Mouse (Mus musculus) midbrain, embryonic 14.5 days (tissue): ENCODE measurements around the gene S1pr2. TPM values are rescaled to one million over a fixed set of nuclear protein-coding genes. Genes with fewer than 3 reads are reported as not detected.

Experiments used
- ATAC-seq: fragments of 200-750 bp; cut with Nextera tagmentation; 2 replicates; pipeline ENCODE4 v1.8.0; 2017; ENCODE audit warnings: moderate number of reproducible peaks, moderate library complexity; ENCODE audit not compliant: low FRiP score, low TSS enrichment
- DNase-seq: peaks from one replicate; pipeline ENCODE4 v3.0.0-alpha.2; 2015
- H3K27ac ChIP-seq: fragments of 300-500 bp; sonication (generic); replicated peaks from 2 replicates; pipeline ENCODE4 v1.5.1; 2014; ENCODE audit warnings: mild to moderate bottlenecking, low read depth, low read length, moderate library complexity
- H3K27me3 ChIP-seq: fragments of 300-500 bp; sonication (generic); 2 replicates; pipeline ENCODE4 v1.6.1; 2014; ENCODE audit warnings: low read length, control low read depth, mixed read lengths; ENCODE audit not compliant: control insufficient read depth, insufficient read depth
- H3K36me3 ChIP-seq: fragments of 300-500 bp; sonication (generic); 2 replicates; pipeline ENCODE4 v1.6.1; 2014; ENCODE audit warnings: low read length, control low read depth; ENCODE audit not compliant: control insufficient read depth, insufficient read depth
- H3K4me1 ChIP-seq: fragments of 300-500 bp; sonication (generic); 2 replicates; pipeline ENCODE4 v1.6.1; 2014; ENCODE audit warnings: mild to moderate bottlenecking, antibody characterized with exemption, low read length, control low read depth; ENCODE audit not compliant: control insufficient read depth, insufficient read depth
- H3K4me2 ChIP-seq: fragments of 300-500 bp; sonication (generic); 2 replicates; pipeline ENCODE4 v1.6.1; 2014; ENCODE audit warnings: mild to moderate bottlenecking, low read length, moderate library complexity
- H3K4me3 ChIP-seq: fragments of 300-500 bp; sonication (generic); replicated peaks from 2 replicates; pipeline ENCODE4 v1.5.1; 2014; ENCODE audit warnings: low read depth, low read length
- H3K9ac ChIP-seq: fragments of 300-500 bp; sonication (generic); replicated peaks from 2 replicates; pipeline ENCODE4 v1.6.1; 2014; ENCODE audit warnings: mild to moderate bottlenecking, low read length, moderate library complexity
- H3K9me3 ChIP-seq: fragments of 300-500 bp; sonication (generic); 2 replicates; pipeline ENCODE4 v1.6.1; 2016; ENCODE audit warnings: low read length, control low read depth, mixed read lengths; ENCODE audit not compliant: control insufficient read depth
- whole genome bisulfite sequencing: fragments of 180-500 bp; shearing (Covaris S2); extraction: QIAGEN DNeasy Blood & Tissue Kit; methylation state at CpG from one replicate; pipeline ENCODE4 v1.1.7; 2014; 5-methylcytosine and 5-hydroxymethylcytosine counted together
- polyA plus RNA-seq: library from polyadenylated mRNA; unstranded; fragments of >200 nt; fragmentation: Nextera tagmentation; extraction: Ambion mirVana; gene quantifications from 2 replicates; pipeline ENCODE4 v1.2.1, GENCODE M21; 2014

The S1pr2 gene
- polyA plus RNA-seq: 4.1 and 10.8 TPM in 2 replicates

DNA sequence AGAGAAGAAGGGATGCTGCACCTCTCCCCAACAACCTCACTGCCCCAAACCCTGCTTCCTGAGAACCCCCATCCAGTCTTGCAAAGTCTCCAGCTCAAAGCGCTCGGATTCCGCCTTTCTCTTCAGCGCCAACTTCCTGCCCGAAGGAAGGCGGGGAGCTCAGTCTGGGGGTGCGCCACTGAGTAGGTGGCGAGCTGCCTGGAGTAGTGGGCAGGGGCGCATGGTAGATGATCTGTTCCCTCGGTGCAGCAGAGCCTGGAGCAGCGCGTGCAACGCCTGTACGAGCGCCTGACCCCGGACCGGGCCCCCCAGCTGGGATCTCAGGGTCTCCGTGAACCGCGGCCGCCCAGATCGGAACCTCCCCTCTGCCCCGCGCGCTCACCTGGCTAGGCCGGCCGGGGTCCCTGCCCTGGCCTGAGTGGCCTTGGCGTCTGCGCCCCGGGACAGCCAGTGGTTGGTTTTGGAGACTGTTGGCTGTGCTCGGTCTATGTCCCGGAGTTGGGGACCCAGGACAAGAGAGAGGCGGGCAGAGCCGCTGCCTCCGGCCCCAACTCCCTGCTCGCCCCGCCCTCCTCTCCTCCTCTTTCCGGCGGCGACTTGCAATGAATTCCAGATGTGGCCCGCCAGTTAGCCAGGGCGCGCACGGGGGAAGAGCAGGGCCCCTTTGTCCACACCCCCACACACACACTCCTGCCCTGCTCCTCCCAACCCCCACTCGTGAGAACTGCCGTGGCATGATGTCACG lies at the start of gene S1pr2:
Gene S1pr2 (minus strand): TSS at position 566 of the 745 bp plus-strand sequence.
- H3K36me3 ChIP-seq: no peaks in the 10 kb centered on the region
- peak within 1 kb of the TSS; percentile 69 for H3K9ac ChIP-seq
- peak; percentile 72 for ATAC-seq
- H3K27me3 ChIP-seq: no peaks in the 10 kb centered on the region
- H3K27ac ChIP-seq: peak within 1 kb of the TSS; percentile 57; the same call in 1 of the 2 replicates
- peak; percentile 82 for DNase-seq
- WGBS: under 1% methylated on average over 47 of the region's 47 CpGs
- H3K4me1 ChIP-seq: peaks cover 23% of the 10 kb centered on the region
- H3K4me3 ChIP-seq: peak within 1 kb of the TSS; percentile 57
- H3K9me3 ChIP-seq: no peaks in the 10 kb centered on the region
- H3K4me2 ChIP-seq: peak within 1 kb of the TSS; percentile 94

DNA sequence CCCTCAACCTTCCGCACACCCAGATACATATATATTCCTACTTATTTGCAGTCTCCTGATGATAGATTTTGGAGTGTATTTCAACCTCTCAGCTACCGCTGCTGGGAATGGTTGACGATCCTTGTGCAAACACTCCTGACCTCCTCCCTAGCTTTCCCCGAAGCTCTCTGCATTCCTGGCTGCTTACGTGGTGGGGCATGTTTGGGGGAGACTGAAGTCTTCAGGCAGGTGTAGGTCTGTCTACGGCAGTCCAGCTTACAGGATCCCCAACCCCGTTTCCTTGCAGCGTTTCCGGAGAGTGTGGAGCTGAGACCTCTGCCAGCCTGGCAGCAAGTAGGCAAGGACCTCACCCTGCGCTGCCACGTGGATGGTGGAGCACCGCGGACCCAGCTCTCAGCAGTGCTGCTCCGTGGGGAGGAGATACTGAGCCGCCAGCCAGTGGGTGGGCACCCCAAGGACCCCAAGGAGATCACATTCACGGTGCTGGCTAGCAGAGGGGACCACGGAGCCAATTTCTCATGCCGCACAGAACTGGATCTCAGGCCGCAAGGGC lies 48.8 kb upstream of the S1pr2 start:
- Histone ChIP-seq H3K4me3 (no peak overlapping the region), H3K9ac (no peak overlapping the region), H3K9me3 (no peaks in the 10 kb centered on the region), H3K4me2 (no peak overlapping the region), H3K27me3 (peaks cover 31% of the 10 kb centered on the region), H3K27ac (no peak overlapping the region), H3K4me1 (peaks cover 3% of the 10 kb centered on the region; the same call in 1 of the 2 replicates), H3K36me3 (no peaks in the 10 kb centered on the region)
- DNase-seq (no peak), ATAC-seq (no peak)
- 70% methylated on average over 19 of the region's 19 CpGs for WGBS

DNA sequence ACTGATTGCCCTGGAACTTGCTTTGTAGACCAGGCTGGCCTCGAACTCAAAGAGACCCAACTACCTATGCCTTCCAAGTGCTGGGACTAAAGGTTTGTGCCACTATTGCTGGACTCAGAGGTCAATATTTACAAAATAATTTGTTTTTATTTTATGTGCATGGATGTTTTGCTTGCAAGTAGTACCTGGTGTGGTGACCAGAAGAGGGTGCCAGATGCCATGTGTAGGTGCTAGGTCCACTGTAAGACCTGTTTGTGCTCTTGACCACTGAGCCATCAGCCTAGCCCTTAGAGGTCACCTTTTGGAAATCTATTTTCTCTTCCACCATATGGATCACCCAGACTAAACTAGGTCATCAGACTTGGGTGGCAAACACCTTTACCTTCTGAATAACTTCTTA lies 46.1 kb upstream of the S1pr2 start:
- no peaks in the 10 kb centered on the region for H3K4me1 ChIP-seq
- no peak for ATAC-seq
- H3K9me3 ChIP-seq: no peaks in the 10 kb centered on the region
- H3K36me3 ChIP-seq: no peaks in the 10 kb centered on the region
- H3K4me3 ChIP-seq: no peak overlapping the region
- H3K9ac ChIP-seq: no peak overlapping the region
- DNase-seq: no peak
- WGBS: 75% methylated on average over 1 of the region's 1 CpGs
- no peak overlapping the region for H3K27ac ChIP-seq
- peaks cover 12% of the 10 kb centered on the region; the same call in 1 of the 2 replicates for H3K27me3 ChIP-seq
- no peak overlapping the region for H3K4me2 ChIP-seq

DNA sequence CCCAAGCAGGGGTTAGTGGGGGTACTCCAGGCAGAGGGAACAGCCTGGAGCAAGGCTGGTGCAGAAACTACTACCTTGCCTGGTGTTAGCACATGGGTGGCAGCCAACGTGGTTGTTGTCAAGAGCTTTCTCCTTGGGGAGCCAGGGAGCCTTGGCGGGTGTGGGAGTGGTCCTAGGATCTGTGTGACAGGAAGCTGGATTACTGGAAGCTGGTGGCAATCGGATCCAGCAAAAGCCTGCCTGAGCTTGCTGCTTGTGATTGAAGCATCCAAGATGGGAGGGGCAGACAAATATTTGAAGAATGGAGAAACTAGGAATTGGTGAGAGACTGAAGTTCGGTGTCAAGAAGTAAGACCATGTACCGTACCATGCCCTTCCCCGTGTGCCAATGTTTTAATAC lies 45.7 kb upstream of the S1pr2 start:
- no peak overlapping the region for H3K27ac ChIP-seq
- no peaks in the 10 kb centered on the region for H3K9me3 ChIP-seq
- 67% methylated on average over 6 of the region's 6 CpGs for WGBS
- peaks cover 15% of the 10 kb centered on the region; the same call in 1 of the 2 replicates for H3K27me3 ChIP-seq
- no peak overlapping the region for H3K4me2 ChIP-seq
- no peak overlapping the region for H3K4me3 ChIP-seq
- no peaks in the 10 kb centered on the region for H3K4me1 ChIP-seq
- H3K9ac ChIP-seq: no peak overlapping the region
- DNase-seq: no peak
- no peaks in the 10 kb centered on the region for H3K36me3 ChIP-seq
- ATAC-seq: no peak

DNA sequence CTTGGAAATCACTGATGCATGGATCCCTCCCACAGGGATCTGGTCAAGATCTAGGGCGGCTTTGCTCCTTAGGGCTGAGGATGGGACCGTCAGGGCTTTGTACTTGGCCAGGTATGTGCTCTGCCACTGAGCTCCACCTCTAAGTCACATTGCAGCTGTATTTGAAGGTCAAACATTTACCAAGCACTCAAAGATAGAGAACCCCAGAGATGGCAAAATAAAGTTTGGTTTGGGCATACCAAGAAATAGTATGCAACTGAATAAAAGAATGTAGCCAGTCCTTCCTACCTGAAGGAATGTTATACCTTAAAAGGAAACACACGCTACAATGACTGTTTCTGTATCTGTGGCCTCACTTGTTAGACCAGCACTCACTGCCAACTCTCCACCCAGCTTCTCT lies 44.8 kb upstream of the S1pr2 start:
- no peak overlapping the region for H3K4me2 ChIP-seq
- ATAC-seq (no peak), DNase-seq (no peak)
- no peak overlapping the region for H3K9ac ChIP-seq
- H3K27me3 ChIP-seq: peaks cover 24% of the 10 kb centered on the region
- no peaks in the 10 kb centered on the region for H3K4me1 ChIP-seq
- no peaks in the 10 kb centered on the region for H3K36me3 ChIP-seq
- no peak overlapping the region for H3K27ac ChIP-seq
- H3K4me3 ChIP-seq: no peak overlapping the region
- no peaks in the 10 kb centered on the region for H3K9me3 ChIP-seq
- 83% methylated on average over 3 of the region's 3 CpGs for WGBS

DNA sequence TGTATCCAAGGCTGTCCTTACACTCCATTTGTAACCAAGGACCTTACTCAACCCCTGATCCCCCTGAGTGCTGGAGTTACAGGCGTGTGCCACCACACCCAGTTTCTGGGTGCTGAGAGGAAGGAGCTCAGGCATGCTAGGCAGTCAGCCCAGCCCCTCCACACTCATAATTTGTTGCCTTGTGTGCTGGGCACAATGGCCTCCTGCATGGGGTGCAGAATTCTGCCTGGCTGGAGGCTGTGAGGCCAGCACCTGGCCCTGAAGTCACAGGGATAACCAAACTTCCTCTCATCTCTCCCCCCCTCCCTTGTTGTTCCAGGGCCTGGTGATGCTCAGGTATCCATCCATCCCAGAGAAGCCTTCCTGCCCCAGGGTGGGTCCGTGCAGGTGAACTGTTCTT lies 42.0 kb upstream of the S1pr2 start:
- H3K9me3 ChIP-seq: no peaks in the 10 kb centered on the region
- ATAC-seq (no peak), DNase-seq (no peak)
- H3K9ac ChIP-seq: no peak overlapping the region
- H3K36me3 ChIP-seq: no peaks in the 10 kb centered on the region
- H3K27me3 ChIP-seq: peaks cover 42% of the 10 kb centered on the region
- WGBS: 82% methylated on average over 2 of the region's 2 CpGs
- no peak overlapping the region for H3K4me2 ChIP-seq
- no peak overlapping the region for H3K4me3 ChIP-seq
- H3K27ac ChIP-seq: no peak overlapping the region
- H3K4me1 ChIP-seq: no peaks in the 10 kb centered on the region

DNA sequence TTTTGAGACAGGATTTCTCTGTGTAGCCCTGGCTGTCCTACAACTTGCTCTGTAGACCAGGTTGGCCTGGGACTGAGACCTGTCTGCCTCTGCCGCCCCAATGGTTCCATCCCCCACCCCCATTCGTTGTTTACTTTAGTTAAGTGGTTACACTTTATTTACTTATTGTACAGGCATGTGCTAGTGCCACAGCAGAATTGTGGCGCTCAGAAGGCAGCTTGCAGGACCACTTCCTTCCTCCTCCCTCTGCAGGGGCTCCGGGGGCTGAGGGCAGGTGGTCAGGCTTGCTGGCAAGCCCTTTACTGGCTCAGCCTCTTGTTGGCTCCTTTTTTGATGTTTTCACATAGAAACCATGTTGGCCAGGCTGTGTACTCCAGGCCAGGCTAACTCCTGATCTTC lies 40.6 kb upstream of the S1pr2 start:
- Histone ChIP-seq H3K27ac (no peak overlapping the region), H3K36me3 (no peaks in the 10 kb centered on the region), H3K4me2 (no peak overlapping the region), H3K4me1 (no peaks in the 10 kb centered on the region), H3K27me3 (peaks cover 42% of the 10 kb centered on the region), H3K9me3 (no peaks in the 10 kb centered on the region), H3K4me3 (no peak overlapping the region), H3K9ac (no peak overlapping the region)
- ATAC-seq (no peak), DNase-seq (no peak)
- WGBS: 44% methylated on average over 4 of the region's 4 CpGs

DNA sequence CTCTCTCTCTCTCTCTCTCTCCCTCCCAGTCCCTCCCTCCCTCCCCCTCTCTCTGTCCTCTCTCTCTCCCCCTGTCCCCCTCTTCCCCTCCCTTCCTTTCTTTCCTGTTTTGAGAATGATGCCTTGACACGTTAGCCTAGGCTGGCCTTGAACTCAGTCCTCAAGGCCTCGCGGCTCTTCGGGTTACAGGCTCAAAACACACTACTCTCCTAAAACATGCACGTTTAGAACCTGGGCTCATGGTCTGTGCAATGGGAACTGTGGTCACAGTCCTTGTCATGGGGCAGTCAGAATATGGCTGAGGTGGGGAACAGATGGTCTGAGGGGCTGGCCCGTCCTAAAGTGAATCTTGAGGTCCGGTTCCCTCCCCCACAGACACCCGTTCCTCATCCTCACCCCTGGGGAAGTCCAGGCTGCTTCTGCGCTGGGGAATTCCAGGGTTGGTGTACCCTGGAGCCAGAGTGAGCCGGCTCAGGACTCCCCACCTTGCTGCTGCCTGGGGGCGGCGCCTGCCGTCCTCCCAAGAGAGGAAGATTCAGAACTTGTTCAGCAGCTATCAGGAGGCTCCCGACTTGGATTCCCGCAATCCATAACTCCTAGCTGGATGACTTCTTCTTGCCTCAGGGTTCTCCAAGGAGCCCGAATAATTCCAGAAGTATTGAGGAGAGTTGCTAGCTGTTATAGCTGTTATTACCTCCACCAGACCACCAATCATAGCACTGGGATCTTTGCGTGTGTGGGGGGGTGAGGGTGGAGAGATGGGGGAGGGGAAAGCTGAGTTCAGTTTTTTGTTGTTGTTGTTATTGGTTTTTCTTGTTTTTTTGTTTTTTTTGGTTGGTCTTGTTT lies 40.0 kb upstream of the S1pr2 start:
- ATAC-seq (no peak), DNase-seq (no peak)
- H3K4me3 ChIP-seq: no peak overlapping the region
- no peak overlapping the region for H3K9ac ChIP-seq
- H3K4me1 ChIP-seq: no peaks in the 10 kb centered on the region
- no peak overlapping the region for H3K4me2 ChIP-seq
- H3K9me3 ChIP-seq: no peaks in the 10 kb centered on the region
- WGBS: 7% methylated on average over 17 of the region's 17 CpGs
- no peaks in the 10 kb centered on the region for H3K36me3 ChIP-seq
- peaks cover 42% of the 10 kb centered on the region for H3K27me3 ChIP-seq
- no peak overlapping the region for H3K27ac ChIP-seq
